Mouse (Mus musculus): ENCODE measurements around the gene Slc35e3. TPM values are rescaled to one million over a fixed set of nuclear protein-coding genes. Genes with fewer than 3 reads are reported as not detected.

Gene Slc35e3
- polyA plus RNA-seq, 1 experiment from 2014 or later: 25.1 TPM

- Histone ChIP-seq H3K27me3 (no peaks in the 10 kb centered on the region), H3K27ac (no peak overlapping the region), H3K9me3 (no peaks in the 10 kb centered on the region), H3K4me1 (no peaks in the 10 kb centered on the region), H3K4me3 (no peak overlapping the region), H3K36me3 (peaks cover 89% of the 10 kb centered on the region), H3K4me2 (no peak overlapping the region), H3K9ac (no peak overlapping the region)
- 97% methylated on average over 4 of the region's 4 CpGs for WGBS
- ATAC-seq (ENCODE audit: insufficient number of reproducible peaks, low FRiP score, low TSS enrichment, low read depth): no peak
These were observed 50.6 kb downstream of the Slc35e3 start for GRCm38 (mm10) chr10:117695605-117696004.

DNA sequence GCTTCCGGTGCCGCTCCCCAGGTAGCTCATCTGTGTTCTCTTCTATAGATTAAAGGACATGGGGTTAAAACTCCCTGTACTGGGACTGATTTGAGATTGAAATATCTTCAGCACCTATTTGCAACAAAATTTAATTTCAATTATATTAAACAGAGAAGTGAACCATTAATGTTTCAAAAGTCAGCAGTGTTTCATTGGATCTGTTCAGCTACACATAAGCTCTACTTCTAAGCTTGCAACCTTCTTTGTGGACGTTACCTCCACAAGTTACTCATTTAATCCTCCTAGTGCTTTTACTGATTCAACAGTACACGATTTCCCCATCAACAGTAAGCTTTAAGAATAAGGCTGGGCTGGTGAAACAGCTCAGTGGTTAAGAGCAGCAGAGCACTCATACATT, 51.1 kb downstream of the Slc35e3 start:
- Histone ChIP-seq H3K27me3 (no peaks in the 10 kb centered on the region), H3K4me3 (no peak overlapping the region), H3K9me3 (no peaks in the 10 kb centered on the region), H3K36me3 (peaks cover 89% of the 10 kb centered on the region), H3K4me2 (no peak overlapping the region), H3K4me1 (no peaks in the 10 kb centered on the region), H3K9ac (no peak overlapping the region), H3K27ac (no peak overlapping the region)
- WGBS: 91% methylated on average over 4 of the region's 4 CpGs
- ATAC-seq (ENCODE audit: insufficient number of reproducible peaks, low FRiP score, low TSS enrichment, low read depth): no peak

GRCm38 (mm10) chr10:117694255-117694953, 51.8 kb downstream of the Slc35e3 start:
- no peak overlapping the region for H3K27ac ChIP-seq
- H3K36me3 ChIP-seq: peaks cover 85% of the 10 kb centered on the region
- H3K4me3 ChIP-seq: no peak overlapping the region
- no peak overlapping the region for H3K9ac ChIP-seq
- no peak for ATAC-seq (ENCODE audit: insufficient number of reproducible peaks, low FRiP score, low TSS enrichment, low read depth)
- H3K27me3 ChIP-seq: no peaks in the 10 kb centered on the region
- H3K4me1 ChIP-seq: no peaks in the 10 kb centered on the region
- no peak overlapping the region for H3K4me2 ChIP-seq
- WGBS: 93% methylated on average over 6 of the region's 6 CpGs
- H3K9me3 ChIP-seq: no peaks in the 10 kb centered on the region

DNA sequence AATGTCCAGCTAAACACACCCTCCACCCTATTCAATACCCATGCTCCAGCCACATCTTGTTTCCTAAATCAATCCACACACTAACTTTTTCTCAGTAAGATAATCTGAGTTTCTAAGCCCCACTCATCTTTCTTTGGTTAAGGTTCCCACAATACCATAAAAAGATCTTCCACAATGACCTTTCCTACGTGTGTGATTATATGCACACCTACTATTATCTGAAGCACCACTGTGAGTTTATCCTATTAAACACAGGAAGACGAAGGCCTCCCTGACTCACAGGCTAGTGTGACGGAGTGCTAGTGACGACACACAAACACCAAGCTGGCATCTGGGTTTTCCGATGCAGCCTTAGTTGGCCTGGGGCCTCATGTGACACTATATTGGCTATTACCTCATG, 53.2 kb downstream of the Slc35e3 start:
- ATAC-seq (ENCODE audit: insufficient number of reproducible peaks, low FRiP score, low TSS enrichment, low read depth): no peak
- no peak overlapping the region for H3K9ac ChIP-seq
- WGBS: 91% methylated on average over 5 of the region's 5 CpGs
- no peak overlapping the region for H3K27ac ChIP-seq
- no peaks in the 10 kb centered on the region for H3K27me3 ChIP-seq
- H3K9me3 ChIP-seq: no peaks in the 10 kb centered on the region
- H3K36me3 ChIP-seq: peaks cover 83% of the 10 kb centered on the region
- H3K4me3 ChIP-seq: no peak overlapping the region
- H3K4me1 ChIP-seq: no peaks in the 10 kb centered on the region
- no peak overlapping the region for H3K4me2 ChIP-seq

GRCm38 (mm10) chr10:117692173-117692572, 54.0 kb downstream of the Slc35e3 start:
- peaks cover 75% of the 10 kb centered on the region for H3K36me3 ChIP-seq
- no peak overlapping the region for H3K4me3 ChIP-seq
- no peak overlapping the region for H3K4me2 ChIP-seq
- no peak for ATAC-seq (ENCODE audit: insufficient number of reproducible peaks, low FRiP score, low TSS enrichment, low read depth)
- H3K27me3 ChIP-seq: no peaks in the 10 kb centered on the region
- no peak overlapping the region for H3K27ac ChIP-seq
- H3K9me3 ChIP-seq: no peaks in the 10 kb centered on the region
- no peak overlapping the region for H3K9ac ChIP-seq
- no peaks in the 10 kb centered on the region for H3K4me1 ChIP-seq

DNA sequence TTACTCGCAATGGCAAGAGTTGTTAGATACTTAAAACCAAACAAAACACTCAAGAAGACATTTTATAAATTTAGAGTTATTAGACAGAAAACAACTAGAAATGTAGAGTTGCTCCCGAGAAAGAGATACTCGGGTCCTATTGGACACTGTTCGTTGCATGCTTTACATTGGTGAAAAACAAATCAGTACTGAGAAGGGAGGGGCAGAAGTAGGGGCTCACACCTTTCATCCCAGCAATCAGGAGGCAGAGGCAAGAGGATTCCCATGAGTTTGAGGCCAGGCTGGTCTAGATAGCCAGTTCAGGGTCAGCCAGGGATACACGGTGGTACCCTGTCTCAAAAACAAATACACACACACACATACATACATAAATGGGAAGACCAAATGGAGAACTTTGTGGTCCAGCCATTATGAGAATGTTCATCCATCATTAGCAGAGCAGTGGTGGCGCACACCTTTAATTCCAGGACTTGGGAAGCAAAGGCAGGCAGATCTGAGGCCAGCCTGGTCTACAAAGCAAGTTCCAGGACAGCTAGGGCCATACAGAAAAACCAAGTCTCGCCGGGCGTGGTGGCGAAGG, 54.7 kb downstream of the Slc35e3 start:
- Histone ChIP-seq H3K4me2 (no peak overlapping the region), H3K9ac (no peak overlapping the region), H3K4me1 (no peaks in the 10 kb centered on the region), H3K4me3 (no peak overlapping the region), H3K9me3 (no peaks in the 10 kb centered on the region), H3K27ac (no peak overlapping the region), H3K36me3 (peaks cover 68% of the 10 kb centered on the region), H3K27me3 (no peaks in the 10 kb centered on the region)
- ATAC-seq (ENCODE audit: insufficient number of reproducible peaks, low FRiP score, low TSS enrichment, low read depth): no peak
- WGBS: 96% methylated on average over 10 of the region's 10 CpGs

DNA sequence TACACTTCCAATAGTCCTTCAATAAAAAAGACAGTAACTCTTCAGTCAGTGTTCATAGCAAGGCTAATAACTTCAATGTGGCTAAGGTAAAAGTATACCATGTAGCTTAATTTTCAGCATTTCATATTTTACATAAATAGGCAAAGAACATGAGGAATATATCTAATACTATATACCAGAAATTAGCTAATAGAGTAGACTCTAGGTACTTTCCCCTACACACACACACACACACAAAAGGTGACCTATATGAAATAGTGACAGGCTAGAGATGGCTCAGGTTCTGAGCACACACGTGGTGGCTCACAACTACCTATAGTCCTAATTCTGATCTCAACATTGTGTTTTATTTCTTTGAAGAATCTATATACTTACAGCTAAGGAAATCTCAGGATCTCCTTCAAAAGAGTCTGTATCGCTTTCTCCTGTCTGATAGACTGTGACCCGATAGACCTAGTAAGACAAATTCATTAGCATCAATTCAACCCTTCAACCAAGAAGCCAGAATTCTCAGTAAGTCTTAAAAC, 55.3 kb downstream of the Slc35e3 start:
- no peak overlapping the region for H3K27ac ChIP-seq
- H3K4me2 ChIP-seq: no peak overlapping the region
- H3K4me1 ChIP-seq: no peaks in the 10 kb centered on the region
- 91% methylated on average over 3 of the region's 3 CpGs for WGBS
- no peaks in the 10 kb centered on the region for H3K27me3 ChIP-seq
- no peaks in the 10 kb centered on the region for H3K9me3 ChIP-seq
- no peak overlapping the region for H3K4me3 ChIP-seq
- H3K9ac ChIP-seq: no peak overlapping the region
- H3K36me3 ChIP-seq: peaks cover 62% of the 10 kb centered on the region
- no peak for ATAC-seq (ENCODE audit: insufficient number of reproducible peaks, low FRiP score, low TSS enrichment, low read depth)

- Histone ChIP-seq H3K27ac (no peak overlapping the region), H3K9ac (no peak overlapping the region), H3K4me3 (no peak overlapping the region), H3K27me3 (no peaks in the 10 kb centered on the region), H3K4me1 (no peaks in the 10 kb centered on the region), H3K36me3 (peaks cover 54% of the 10 kb centered on the region), H3K4me2 (no peak overlapping the region), H3K9me3 (no peaks in the 10 kb centered on the region)
- 94% methylated on average over 2 of the region's 2 CpGs for WGBS
- no peak for ATAC-seq (ENCODE audit: insufficient number of reproducible peaks, low FRiP score, low TSS enrichment, low read depth)
These were observed 56.1 kb downstream of the Slc35e3 start for GRCm38 (mm10) chr10:117690101-117690352.

- H3K4me1 ChIP-seq: no peaks in the 10 kb centered on the region
- no peak overlapping the region for H3K27ac ChIP-seq
- no peaks in the 10 kb centered on the region for H3K9me3 ChIP-seq
- H3K9ac ChIP-seq: no peak overlapping the region
- H3K27me3 ChIP-seq: no peaks in the 10 kb centered on the region
- no peak overlapping the region for H3K4me3 ChIP-seq
- peaks cover 49% of the 10 kb centered on the region for H3K36me3 ChIP-seq
- H3K4me2 ChIP-seq: no peak overlapping the region
- no peak for ATAC-seq (ENCODE audit: insufficient number of reproducible peaks, low FRiP score, low TSS enrichment, low read depth)
- WGBS: 92% methylated on average over 11 of the region's 11 CpGs
These were observed 56.7 kb downstream of the Slc35e3 start for GRCm38 (mm10) chr10:117689297-117690100.

DNA sequence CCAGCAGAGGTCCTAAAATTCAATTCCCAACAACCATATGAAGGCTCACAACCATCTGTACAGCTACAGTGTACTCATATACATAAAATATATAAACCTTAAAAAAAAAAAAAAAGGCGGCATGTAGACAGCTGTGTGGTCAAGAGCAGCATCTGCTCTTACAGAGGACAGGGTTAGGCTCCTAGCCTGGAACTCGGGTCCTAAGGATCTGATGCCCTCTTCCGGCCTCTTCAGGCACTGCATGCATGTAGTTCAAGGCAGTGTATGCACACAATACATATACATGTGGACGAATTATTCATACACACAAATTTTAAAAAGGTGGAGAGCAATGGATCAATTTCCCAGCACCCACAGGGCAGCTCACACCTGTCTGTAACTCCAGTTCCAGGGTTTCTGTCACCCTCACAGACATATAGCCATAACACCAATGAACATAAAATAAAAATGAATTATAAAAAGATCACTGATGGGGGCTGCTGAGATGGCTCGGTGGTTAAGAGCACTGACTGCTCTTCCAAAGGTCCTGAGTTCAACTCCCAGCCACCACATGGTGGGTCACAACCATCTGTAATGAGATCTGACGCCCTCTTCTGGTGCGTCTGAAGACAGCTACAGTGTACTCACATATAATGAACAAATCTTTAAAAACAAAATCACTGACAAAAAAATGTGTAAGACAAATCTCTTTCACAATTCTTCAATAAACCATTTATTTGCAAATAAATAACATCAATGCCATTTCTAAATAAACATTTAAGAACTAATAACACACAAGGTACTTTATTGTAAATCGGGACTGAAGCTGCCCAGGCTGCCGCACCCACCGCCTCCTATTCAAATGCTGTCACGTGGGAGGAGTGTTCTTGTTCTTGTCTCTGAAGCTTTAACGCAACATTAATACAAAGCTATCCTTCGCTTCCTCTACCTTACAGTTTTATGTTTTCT, 57.7 kb downstream of the Slc35e3 start:
- no peak for ATAC-seq (ENCODE audit: insufficient number of reproducible peaks, low FRiP score, low TSS enrichment, low read depth)

GRCm38 (mm10) chr10:117687577-117687976, 58.6 kb downstream of the Slc35e3 start:
- Histone ChIP-seq H3K27ac (no peak overlapping the region), H3K9me3 (no peaks in the 10 kb centered on the region), H3K9ac (no peak overlapping the region), H3K36me3 (peaks cover 41% of the 10 kb centered on the region), H3K4me1 (0 out of 2 replicates have a peak, but pooled peaks cover 5% of the 10 kb centered on the region), H3K4me2 (no peak overlapping the region), H3K27me3 (no peaks in the 10 kb centered on the region), H3K4me3 (no peak overlapping the region)
- no peak for ATAC-seq (ENCODE audit: insufficient number of reproducible peaks, low FRiP score, low TSS enrichment, low read depth)
- WGBS: 92% methylated on average over 7 of the region's 7 CpGs

More for the DNA sequence above, 57.7 kb downstream of the Slc35e3 start:
- H3K27ac ChIP-seq: no peak overlapping the region
- H3K36me3 ChIP-seq: peaks cover 47% of the 10 kb centered on the region
- 86% methylated on average over 13 of the region's 13 CpGs for WGBS
- no peaks in the 10 kb centered on the region for H3K27me3 ChIP-seq
- H3K9me3 ChIP-seq: no peaks in the 10 kb centered on the region
- H3K4me1 ChIP-seq: no peaks in the 10 kb centered on the region
- H3K4me2 ChIP-seq: no peak overlapping the region
- H3K9ac ChIP-seq: no peak overlapping the region
- no peak overlapping the region for H3K4me3 ChIP-seq

Measured in limb, embryonic 15.5 days (tissue).